Mouse (Mus musculus) liver, embryonic 15.5 days (tissue): ENCODE measurements around the gene Nat8. TPM values are rescaled to one million over a fixed set of nuclear protein-coding genes. Genes with fewer than 3 reads are reported as not detected.
"Not testable (repeated sequence)": the region's sequence is repeated elsewhere in the genome, so short reads cannot be mapped to it uniquely, and the experiment has no call there.

Experiments
- ATAC-seq: fragments of 200-750 bp; cut with Nextera tagmentation; 2 replicates; pipeline ENCODE4 v1.8.0; 2017; ENCODE audit warnings: moderate number of reproducible peaks, mild to moderate bottlenecking, moderate library complexity; ENCODE audit not compliant: insufficient read depth
- H3K27ac ChIP-seq: fragments of 300-500 bp; sonication (generic); replicated peaks from 2 replicates; pipeline ENCODE4 v1.5.1; 2015; ENCODE audit warnings: mild to moderate bottlenecking, inconsistent platforms
- H3K27me3 ChIP-seq: fragments of 300-500 bp; sonication (generic); 2 replicates; pipeline ENCODE4 v1.6.1; 2015; ENCODE audit warnings: mild to moderate bottlenecking, inconsistent platforms
- H3K36me3 ChIP-seq: fragments of 300-500 bp; sonication (generic); replicated peaks from 2 replicates; pipeline ENCODE4 v1.6.1; 2015; ENCODE audit warnings: moderate library complexity, mild to moderate bottlenecking, inconsistent platforms
- H3K4me1 ChIP-seq: fragments of 300-500 bp; sonication (generic); replicated peaks from 2 replicates; pipeline ENCODE4 v1.6.1; 2015; ENCODE audit warnings: inconsistent platforms
- H3K4me2 ChIP-seq: fragments of 300-500 bp; sonication (generic); 2 replicates; pipeline ENCODE4 v1.6.1; 2015; ENCODE audit warnings: moderate library complexity, mild to moderate bottlenecking, inconsistent platforms
- H3K4me3 ChIP-seq: fragments of 300-500 bp; sonication (generic); replicated peaks from 2 replicates; pipeline ENCODE4 v1.5.1; 2015; ENCODE audit warnings: mild to moderate bottlenecking, inconsistent platforms
- H3K9ac ChIP-seq: fragments of 300-500 bp; sonication (generic); 2 replicates; pipeline ENCODE4 v1.6.1; 2015; ENCODE audit warnings: moderate library complexity, mild to moderate bottlenecking, inconsistent platforms
- H3K9me3 ChIP-seq: fragments of 300-500 bp; sonication (generic); replicated peaks from 2 replicates; pipeline ENCODE4 v1.6.1; 2016; ENCODE audit warnings: inconsistent platforms
- WGBS: fragments of 180-500 bp; shearing (Covaris S2); methylation state at CpG from one replicate; pipeline ENCODE4 v1.1.7; 2015; ENCODE audit warnings: mixed read lengths; ENCODE audit not compliant: insufficient replicate concordance; 5-methylcytosine and 5-hydroxymethylcytosine counted together
- polyA plus RNA-seq: library from polyadenylated mRNA; unstranded; fragments of >200 nt; fragmentation: Nextera tagmentation; extraction: Ambion mirVana; gene quantifications from 2 replicates; pipeline ENCODE4 v1.2.1, GENCODE M21; 2015

The Nat8 gene
- polyA plus RNA-seq, 1 experiment from 2014 or later = 0.08 TPM

- H3K9me3 ChIP-seq = no peaks in the 10 kb centered on the region
- WGBS = 57% methylated on average over 3 of the region's 3 CpGs
- H3K27me3 ChIP-seq = no peaks in the 10 kb centered on the region
- no peaks in the 10 kb centered on the region for H3K36me3 ChIP-seq
- ATAC-seq = no peak
- H3K9ac ChIP-seq = no peak overlapping the region
- H3K4me1 ChIP-seq = 0 out of 2 replicates have a peak, but pooled peaks cover 2% of the 10 kb centered on the region
- no peak overlapping the region for H3K27ac ChIP-seq
- H3K4me2 ChIP-seq = no peak overlapping the region
- H3K4me3 ChIP-seq = no peak overlapping the region
Measured at GRCm38 (mm10) chr6:85853481-85853880, 21.6 kb upstream of the Nat8 start.

GRCm38 (mm10) chr6:85851062-85851773 lies 19.3 kb upstream of the Nat8 start:
- no peak overlapping the region for H3K4me2 ChIP-seq
- ATAC-seq = no peak
- H3K27ac ChIP-seq = no peak overlapping the region
- no peaks in the 10 kb centered on the region for H3K36me3 ChIP-seq
- no peaks in the 10 kb centered on the region for H3K9me3 ChIP-seq
- 51% methylated on average over 7 of the region's 7 CpGs for WGBS
- 0 out of 2 replicates have a peak, but pooled peaks cover 2% of the 10 kb centered on the region for H3K4me1 ChIP-seq
- H3K9ac ChIP-seq = no peak overlapping the region
- H3K27me3 ChIP-seq = no peaks in the 10 kb centered on the region
- no peak overlapping the region for H3K4me3 ChIP-seq

GRCm38 (mm10) chr6:85849240-85849639 lies 17.4 kb upstream of the Nat8 start:
- no peaks in the 10 kb centered on the region for H3K27me3 ChIP-seq
- H3K4me1 ChIP-seq = 0 out of 2 replicates have a peak, but pooled peaks cover 2% of the 10 kb centered on the region
- 25% methylated on average over 2 of the region's 2 CpGs for WGBS
- H3K9ac ChIP-seq = no peak overlapping the region
- H3K4me2 ChIP-seq = no peak overlapping the region
- no peak overlapping the region for H3K4me3 ChIP-seq
- no peaks in the 10 kb centered on the region for H3K9me3 ChIP-seq
- no peaks in the 10 kb centered on the region for H3K36me3 ChIP-seq
- ATAC-seq = no peak
- no peak overlapping the region for H3K27ac ChIP-seq

GRCm38 (mm10) chr6:85848140-85848539 lies 16.3 kb upstream of the Nat8 start:
- no peak overlapping the region for H3K4me2 ChIP-seq
- H3K36me3 ChIP-seq = no peaks in the 10 kb centered on the region
- WGBS = 70% methylated on average over 4 of the region's 4 CpGs
- no peak overlapping the region for H3K27ac ChIP-seq
- H3K4me3 ChIP-seq = no peak overlapping the region
- no peak overlapping the region for H3K9ac ChIP-seq
- no peaks in the 10 kb centered on the region for H3K9me3 ChIP-seq
- no peak for ATAC-seq
- no peaks in the 10 kb centered on the region for H3K27me3 ChIP-seq
- no peaks in the 10 kb centered on the region for H3K4me1 ChIP-seq

GRCm38 (mm10) chr6:85846921-85847320 lies 15.0 kb upstream of the Nat8 start:
- WGBS = 17% methylated on average over 1 of the region's 1 CpGs
- H3K9me3 ChIP-seq = no peaks in the 10 kb centered on the region
- no peak overlapping the region for H3K4me3 ChIP-seq
- no peak overlapping the region for H3K9ac ChIP-seq
- H3K4me2 ChIP-seq = no peak overlapping the region
- ATAC-seq = no peak
- H3K36me3 ChIP-seq = no peaks in the 10 kb centered on the region
- H3K27me3 ChIP-seq = no peaks in the 10 kb centered on the region
- H3K27ac ChIP-seq = no peak overlapping the region
- no peaks in the 10 kb centered on the region for H3K4me1 ChIP-seq

- H3K4me1 ChIP-seq, H3K4me2 ChIP-seq, H3K27me3 ChIP-seq, H3K4me3 ChIP-seq, ATAC-seq, H3K27ac ChIP-seq, H3K9me3 ChIP-seq, H3K36me3 ChIP-seq, H3K9ac ChIP-seq: not testable (repeated sequence)
- WGBS = 64% methylated on average over 25 of the region's 25 CpGs
Measured at GRCm38 (mm10) chr6:85843677-85844458, 12.0 kb upstream of the Nat8 start.

- Histone ChIP-seq H3K9ac (no peak overlapping the region), H3K27me3 (no peaks in the 10 kb centered on the region), H3K4me3 (no peak overlapping the region), H3K36me3 (no peaks in the 10 kb centered on the region), H3K27ac (no peak overlapping the region), H3K4me2 (no peak overlapping the region), H3K4me1 (no peaks in the 10 kb centered on the region), H3K9me3 (no peaks in the 10 kb centered on the region)
- 47% methylated on average over 4 of the region's 4 CpGs for WGBS
- no peak for ATAC-seq
Measured at GRCm38 (mm10) chr6:85839982-85840381, 8.1 kb upstream of the Nat8 start.

GRCm38 (mm10) chr6:85838674-85839073 lies 6.8 kb upstream of the Nat8 start:
- H3K36me3 ChIP-seq = no peaks in the 10 kb centered on the region
- no peaks in the 10 kb centered on the region for H3K27me3 ChIP-seq
- no peak for ATAC-seq
- H3K9ac ChIP-seq = no peak overlapping the region
- H3K4me2 ChIP-seq = no peak overlapping the region
- H3K4me1 ChIP-seq = no peaks in the 10 kb centered on the region
- H3K27ac ChIP-seq = no peak overlapping the region
- H3K4me3 ChIP-seq = no peak overlapping the region
- no peaks in the 10 kb centered on the region for H3K9me3 ChIP-seq
- 65% methylated on average over 8 of the region's 8 CpGs for WGBS

GRCm38 (mm10) chr6:85837307-85837706 lies 5.4 kb upstream of the Nat8 start:
- H3K36me3 ChIP-seq, H3K27me3 ChIP-seq, ATAC-seq, H3K9me3 ChIP-seq, H3K9ac ChIP-seq, H3K27ac ChIP-seq, H3K4me1 ChIP-seq, H3K4me3 ChIP-seq: not testable (repeated sequence)
- WGBS = 33% methylated on average over 12 of the region's 12 CpGs
- peak overlapping the region; percentile 25 for H3K4me2 ChIP-seq

GRCm38 (mm10) chr6:85836827-85837226 lies 4.9 kb upstream of the Nat8 start:
- WGBS = 12% methylated on average over 8 of the region's 9 CpGs
- not testable (repeated sequence) for H3K4me3 ChIP-seq

GRCm38 (mm10) chr6:85836098-85836497 lies 4.2 kb upstream of the Nat8 start:
- H3K9ac ChIP-seq, H3K27me3 ChIP-seq, H3K9me3 ChIP-seq, H3K36me3 ChIP-seq, H3K4me1 ChIP-seq, ATAC-seq, H3K4me2 ChIP-seq, H3K27ac ChIP-seq, H3K4me3 ChIP-seq: not testable (repeated sequence)
- WGBS = 52% methylated on average over 5 of the region's 5 CpGs

More at GRCm38 (mm10) chr6:85836827-85837226, 4.9 kb upstream of the Nat8 start:
- 0 out of 2 replicates have a peak overlapping the region, but pooled peaks have one; percentile 25 for H3K4me2 ChIP-seq
- H3K27ac ChIP-seq, H3K27me3 ChIP-seq, H3K36me3 ChIP-seq, H3K4me1 ChIP-seq, H3K9ac ChIP-seq, ATAC-seq, H3K9me3 ChIP-seq: not testable (repeated sequence)
